Mouse (Mus musculus): ENCODE measurements around the gene Commd4.

GRCm38 (mm10) chr9:57196708-57197107, 38.6 kb upstream of the Commd4 start:
- no peak for TF ChIP-seq CTCF (IDR thresholded peaks at IDR 0.05; ENCODE audit: low read depth)
- TF ChIP-seq EP300 (IDR thresholded peaks at IDR 0.05; ENCODE audit: low read depth) = no peak
